Mouse (Mus musculus): ENCODE measurements around the gene Rnf25. TPM values are rescaled to one million over a fixed set of nuclear protein-coding genes. Genes with fewer than 3 reads are reported as not detected.

Gene Rnf25
- 9.8 and 30.4 TPM in 2 replicates for polyA plus RNA-seq (2014; fragmentation: Nextera tagmentation; extraction: Ambion mirVana)

DNA sequence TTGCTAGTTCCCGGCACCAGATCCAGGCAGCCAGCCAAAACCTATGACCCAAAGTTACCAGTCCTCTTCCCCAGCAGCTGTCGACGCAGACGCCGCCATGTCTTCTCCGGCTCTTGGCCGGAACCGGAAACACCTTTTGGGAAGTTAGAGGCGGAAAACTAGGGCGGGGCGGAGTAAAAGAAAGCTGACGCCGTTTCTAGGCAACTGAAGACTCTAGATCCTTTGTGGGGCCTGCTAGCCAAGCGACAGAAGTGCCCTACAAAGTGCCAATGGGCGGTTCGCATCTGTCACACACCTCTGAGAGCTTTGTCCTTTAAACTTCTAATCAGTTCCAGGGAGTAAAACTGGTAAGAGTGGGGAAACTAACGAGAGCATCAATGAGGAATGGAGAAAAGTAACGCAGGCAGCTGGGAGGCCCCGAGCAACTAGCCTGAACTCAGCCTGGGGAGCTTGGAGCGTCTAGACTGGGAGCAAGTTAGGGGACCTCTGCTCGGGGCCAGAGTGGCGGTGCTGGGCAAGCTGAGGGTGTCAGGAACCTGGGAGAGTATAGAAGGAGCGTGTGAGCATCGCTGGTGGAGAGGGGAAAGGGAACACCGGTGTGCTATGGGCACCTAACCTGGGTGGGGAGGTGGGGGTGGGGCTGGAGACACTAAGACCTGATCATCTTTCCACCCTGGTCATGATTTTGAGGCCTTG, at the start of gene Rnf25, which contains the start of gene Stk36:
TSS of gene Rnf25 (minus strand) at position 131 of the 696 bp plus-strand sequence.
TSS of gene Stk36 (plus strand) at position 179 of the 696 bp plus-strand sequence.
- peak; percentile 85 for ATAC-seq (ENCODE audit: low FRiP score, low TSS enrichment)
- 9% methylated on average over 25 of the region's 25 CpGs for WGBS
- peaks cover 14% of the 10 kb centered on the region for H3K4me1 ChIP-seq (ENCODE audit: control insufficient read depth, insufficient read depth, low read length)
- peak within 1 kb of the TSS; percentile 46 for H3K27ac ChIP-seq (replicated peaks; ENCODE audit: low read depth, low read length)
- peak; percentile 95 for DNase-seq
- H3K36me3 ChIP-seq (ENCODE audit: control insufficient read depth, insufficient read depth, low read length), result peaks cover 39% of the 10 kb centered on the region
- H3K4me3 ChIP-seq (replicated peaks; ENCODE audit: low read depth, low read length), result peak within 1 kb of the TSS; percentile 82
- H3K9me3 ChIP-seq (ENCODE audit: control insufficient read depth, low read length), result no peaks in the 10 kb centered on the region
- peak within 1 kb of the TSS; percentile 88 for H3K4me2 ChIP-seq (ENCODE audit: low read length)
- no peaks in the 10 kb centered on the region for H3K27me3 ChIP-seq (ENCODE audit: control insufficient read depth, insufficient read depth, low read length)
- H3K9ac ChIP-seq (replicated peaks; ENCODE audit: low read length), result peak within 1 kb of the TSS; percentile 74

DNA sequence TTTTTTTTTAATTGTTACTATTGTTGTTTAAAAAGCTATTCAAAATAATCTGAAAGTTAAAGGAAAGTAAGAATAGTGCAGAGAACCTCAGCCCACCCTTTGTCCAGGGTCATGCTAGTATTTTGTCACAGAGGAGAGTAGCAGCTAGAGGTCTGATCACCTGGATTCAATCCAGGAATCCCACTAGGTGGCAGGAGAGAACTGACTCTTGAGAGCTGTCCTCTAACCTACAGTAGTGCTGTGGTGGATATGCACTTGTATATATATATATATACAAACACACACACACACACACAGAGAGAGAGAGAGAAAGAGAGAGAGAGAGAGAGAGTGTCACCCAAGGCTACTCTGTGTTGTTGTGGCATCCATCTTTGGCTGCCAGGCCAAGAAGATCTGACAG, 42.7 kb upstream of the Rnf25 start:
- H3K27ac ChIP-seq (replicated peaks; ENCODE audit: low read depth, low read length), result no peak overlapping the region
- no peaks in the 10 kb centered on the region for H3K4me1 ChIP-seq (ENCODE audit: control insufficient read depth, insufficient read depth, low read length)
- H3K9me3 ChIP-seq (ENCODE audit: control insufficient read depth, low read length), result no peaks in the 10 kb centered on the region
- no peak overlapping the region for H3K4me2 ChIP-seq (ENCODE audit: low read length)
- no peaks in the 10 kb centered on the region for H3K36me3 ChIP-seq (ENCODE audit: control insufficient read depth, insufficient read depth, low read length)
- no peaks in the 10 kb centered on the region for H3K27me3 ChIP-seq (ENCODE audit: control insufficient read depth, insufficient read depth, low read length)
- DNase-seq (peak; percentile 75), ATAC-seq (ENCODE audit: low FRiP score, low TSS enrichment) (no peak)
- no peak overlapping the region for H3K4me3 ChIP-seq (replicated peaks; ENCODE audit: low read depth, low read length)
- no peak overlapping the region for H3K9ac ChIP-seq (replicated peaks; ENCODE audit: low read length)

DNA sequence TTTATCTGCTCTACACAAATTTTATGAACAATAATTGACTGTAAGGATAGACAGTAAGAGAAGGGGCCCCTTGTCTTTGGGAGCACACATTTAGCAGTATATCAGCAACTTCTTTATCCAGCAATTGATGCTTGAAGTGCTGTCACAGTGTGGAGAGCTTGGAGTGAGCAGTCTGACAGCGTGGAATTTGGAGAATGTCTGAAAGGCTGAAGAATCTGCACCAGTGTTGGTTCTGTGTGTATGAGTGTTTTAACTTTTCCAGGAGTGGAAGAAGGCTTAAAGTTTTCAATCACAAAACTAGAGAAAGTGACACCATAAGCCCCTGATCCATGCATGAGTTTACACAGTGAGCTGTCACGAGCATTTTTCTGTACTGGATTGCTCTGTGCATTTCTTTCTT, 42.3 kb upstream of the Rnf25 start:
- DNase-seq, result no peak
- 80% methylated on average over 2 of the region's 2 CpGs for WGBS

DNA sequence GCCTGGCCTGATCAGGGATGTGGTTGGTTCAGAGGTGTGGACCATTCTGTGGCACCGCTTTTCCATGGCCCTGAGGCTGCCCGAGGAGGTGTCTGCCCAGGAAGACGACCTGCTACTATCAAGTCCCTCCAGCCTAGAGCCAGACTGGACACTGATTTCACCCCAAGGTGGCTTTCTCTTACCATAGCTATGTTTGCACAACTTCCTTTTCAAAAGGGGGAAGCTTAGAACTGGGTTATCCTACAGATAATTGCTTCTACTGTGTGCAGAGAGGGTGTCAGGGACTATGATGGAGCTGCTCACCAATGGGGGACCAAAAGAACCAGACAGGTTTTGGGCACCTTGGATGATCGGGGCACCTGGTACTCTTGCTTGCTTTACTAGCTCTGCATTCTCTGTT, 31.5 kb upstream of the Rnf25 start:
- no peaks in the 10 kb centered on the region for H3K27me3 ChIP-seq (ENCODE audit: control insufficient read depth, insufficient read depth, low read length)
- no peak overlapping the region for H3K27ac ChIP-seq (replicated peaks; ENCODE audit: low read depth, low read length)
- peaks cover 44% of the 10 kb centered on the region for H3K36me3 ChIP-seq (ENCODE audit: control insufficient read depth, insufficient read depth, low read length)
- H3K9me3 ChIP-seq (ENCODE audit: control insufficient read depth, low read length), result no peaks in the 10 kb centered on the region
- WGBS, result 84% methylated on average over 4 of the region's 4 CpGs
- no peak overlapping the region for H3K4me2 ChIP-seq (ENCODE audit: low read length)
- ATAC-seq (ENCODE audit: low FRiP score, low TSS enrichment), result no peak
- DNase-seq, result no peak
- no peaks in the 10 kb centered on the region for H3K4me1 ChIP-seq (ENCODE audit: control insufficient read depth, insufficient read depth, low read length)
- H3K4me3 ChIP-seq (replicated peaks; ENCODE audit: low read depth, low read length), result no peak overlapping the region
- no peak overlapping the region for H3K9ac ChIP-seq (replicated peaks; ENCODE audit: low read length)

More for the DNA sequence above, 42.3 kb upstream of the Rnf25 start:
- Histone ChIP-seq H3K27ac (replicated peaks; ENCODE audit: low read depth, low read length) (no peak overlapping the region), H3K27me3 (ENCODE audit: control insufficient read depth, insufficient read depth, low read length) (no peaks in the 10 kb centered on the region), H3K9ac (replicated peaks; ENCODE audit: low read length) (no peak overlapping the region), H3K36me3 (ENCODE audit: control insufficient read depth, insufficient read depth, low read length) (no peaks in the 10 kb centered on the region), H3K4me1 (ENCODE audit: control insufficient read depth, insufficient read depth, low read length) (no peaks in the 10 kb centered on the region), H3K4me3 (replicated peaks; ENCODE audit: low read depth, low read length) (no peak overlapping the region), H3K4me2 (ENCODE audit: low read length) (no peak overlapping the region), H3K9me3 (ENCODE audit: control insufficient read depth, low read length) (no peaks in the 10 kb centered on the region)
- ATAC-seq (ENCODE audit: low FRiP score, low TSS enrichment), result no peak

DNA sequence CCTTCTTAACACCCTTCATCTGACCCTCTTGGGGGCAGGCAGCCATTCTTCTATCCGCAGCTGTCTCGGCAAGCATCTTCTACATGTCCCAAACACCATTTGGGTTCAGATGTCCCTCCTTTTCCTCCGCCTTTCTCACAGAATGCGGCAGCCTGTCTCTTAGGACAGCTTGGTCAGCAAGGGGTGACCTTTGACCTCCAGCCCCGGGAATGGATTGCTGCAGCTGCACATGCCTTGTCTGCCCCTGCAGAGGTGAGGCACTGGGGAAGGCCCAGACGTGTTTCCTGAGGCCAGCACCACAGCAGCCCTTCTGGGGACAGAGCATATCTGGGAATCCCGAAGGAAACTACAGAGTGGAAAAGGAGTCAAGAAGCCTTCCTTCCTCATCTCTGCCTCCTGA, 26.8 kb upstream of the Rnf25 start:
- DNase-seq (no peak), ATAC-seq (ENCODE audit: low FRiP score, low TSS enrichment) (no peak)
- Histone ChIP-seq H3K36me3 (ENCODE audit: control insufficient read depth, insufficient read depth, low read length) (peaks cover 54% of the 10 kb centered on the region), H3K9ac (replicated peaks; ENCODE audit: low read length) (no peak overlapping the region), H3K27ac (replicated peaks; ENCODE audit: low read depth, low read length) (no peak overlapping the region), H3K9me3 (ENCODE audit: control insufficient read depth, low read length) (no peaks in the 10 kb centered on the region), H3K4me1 (ENCODE audit: control insufficient read depth, insufficient read depth, low read length) (no peaks in the 10 kb centered on the region), H3K27me3 (ENCODE audit: control insufficient read depth, insufficient read depth, low read length) (no peaks in the 10 kb centered on the region), H3K4me2 (ENCODE audit: low read length) (no peak overlapping the region), H3K4me3 (replicated peaks; ENCODE audit: low read depth, low read length) (no peak overlapping the region)
- WGBS, result 36% methylated on average over 7 of the region's 7 CpGs

DNA sequence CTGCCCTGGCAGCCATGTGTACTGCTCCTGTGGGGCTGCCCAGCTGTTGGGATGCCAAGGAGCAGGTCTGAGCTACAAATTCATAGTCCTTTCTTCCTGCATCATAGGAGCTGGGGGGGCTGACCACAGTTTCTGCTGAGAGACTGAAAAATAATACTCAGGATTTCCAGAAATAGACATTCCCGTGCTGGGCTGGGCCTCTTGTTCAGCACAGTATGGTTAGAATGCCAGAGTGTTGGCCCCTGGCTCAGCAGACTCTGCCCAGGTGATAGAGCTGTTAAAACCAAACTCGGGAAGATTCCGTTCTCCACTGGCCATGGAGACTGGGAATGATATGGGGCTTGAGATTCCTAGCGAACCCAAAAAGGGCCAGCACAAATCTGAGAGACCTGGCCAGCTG, 24.9 kb upstream of the Rnf25 start:
- Histone ChIP-seq H3K9ac (replicated peaks; ENCODE audit: low read length) (no peak overlapping the region), H3K36me3 (ENCODE audit: control insufficient read depth, insufficient read depth, low read length) (peaks cover 68% of the 10 kb centered on the region), H3K4me2 (ENCODE audit: low read length) (no peak overlapping the region), H3K27me3 (ENCODE audit: control insufficient read depth, insufficient read depth, low read length) (no peaks in the 10 kb centered on the region), H3K9me3 (ENCODE audit: control insufficient read depth, low read length) (no peaks in the 10 kb centered on the region), H3K27ac (replicated peaks; ENCODE audit: low read depth, low read length) (no peak overlapping the region), H3K4me1 (ENCODE audit: control insufficient read depth, insufficient read depth, low read length) (no peaks in the 10 kb centered on the region), H3K4me3 (replicated peaks; ENCODE audit: low read depth, low read length) (no peak overlapping the region)
- no peak for DNase-seq
- ATAC-seq (ENCODE audit: low FRiP score, low TSS enrichment), result no peak
- WGBS, result 94% methylated on average over 4 of the region's 4 CpGs

DNA sequence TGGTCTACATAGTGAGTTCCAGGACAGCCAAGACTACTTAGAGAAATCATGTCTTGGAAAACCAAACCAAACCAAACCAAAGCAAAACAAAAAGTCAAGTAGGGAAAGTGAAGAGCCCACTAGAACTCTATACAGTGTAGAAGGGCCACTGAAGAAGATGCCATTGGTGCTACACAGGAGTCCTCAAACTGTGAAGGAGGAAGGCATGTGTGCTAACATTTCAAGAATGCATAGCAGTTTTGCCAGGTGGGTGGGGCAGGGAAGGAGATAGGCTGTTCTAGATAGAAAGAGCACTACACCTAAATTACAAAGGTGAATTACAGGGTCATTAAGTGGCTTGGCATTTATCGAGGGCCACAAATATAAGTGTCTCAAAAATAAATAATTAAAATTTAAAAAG, 23.0 kb upstream of the Rnf25 start:
- 100% methylated on average over 1 of the region's 1 CpGs for WGBS
- H3K9ac ChIP-seq (replicated peaks; ENCODE audit: low read length), result no peak overlapping the region
- ATAC-seq (ENCODE audit: low FRiP score, low TSS enrichment) (no peak), DNase-seq (no peak)
- H3K9me3 ChIP-seq (ENCODE audit: control insufficient read depth, low read length), result no peaks in the 10 kb centered on the region
- H3K4me1 ChIP-seq (ENCODE audit: control insufficient read depth, insufficient read depth, low read length), result no peaks in the 10 kb centered on the region
- H3K27me3 ChIP-seq (ENCODE audit: control insufficient read depth, insufficient read depth, low read length), result no peaks in the 10 kb centered on the region
- peaks cover 74% of the 10 kb centered on the region for H3K36me3 ChIP-seq (ENCODE audit: control insufficient read depth, insufficient read depth, low read length)
- no peak overlapping the region for H3K4me2 ChIP-seq (ENCODE audit: low read length)
- no peak overlapping the region for H3K4me3 ChIP-seq (replicated peaks; ENCODE audit: low read depth, low read length)
- H3K27ac ChIP-seq (replicated peaks; ENCODE audit: low read depth, low read length), result no peak overlapping the region

DNA sequence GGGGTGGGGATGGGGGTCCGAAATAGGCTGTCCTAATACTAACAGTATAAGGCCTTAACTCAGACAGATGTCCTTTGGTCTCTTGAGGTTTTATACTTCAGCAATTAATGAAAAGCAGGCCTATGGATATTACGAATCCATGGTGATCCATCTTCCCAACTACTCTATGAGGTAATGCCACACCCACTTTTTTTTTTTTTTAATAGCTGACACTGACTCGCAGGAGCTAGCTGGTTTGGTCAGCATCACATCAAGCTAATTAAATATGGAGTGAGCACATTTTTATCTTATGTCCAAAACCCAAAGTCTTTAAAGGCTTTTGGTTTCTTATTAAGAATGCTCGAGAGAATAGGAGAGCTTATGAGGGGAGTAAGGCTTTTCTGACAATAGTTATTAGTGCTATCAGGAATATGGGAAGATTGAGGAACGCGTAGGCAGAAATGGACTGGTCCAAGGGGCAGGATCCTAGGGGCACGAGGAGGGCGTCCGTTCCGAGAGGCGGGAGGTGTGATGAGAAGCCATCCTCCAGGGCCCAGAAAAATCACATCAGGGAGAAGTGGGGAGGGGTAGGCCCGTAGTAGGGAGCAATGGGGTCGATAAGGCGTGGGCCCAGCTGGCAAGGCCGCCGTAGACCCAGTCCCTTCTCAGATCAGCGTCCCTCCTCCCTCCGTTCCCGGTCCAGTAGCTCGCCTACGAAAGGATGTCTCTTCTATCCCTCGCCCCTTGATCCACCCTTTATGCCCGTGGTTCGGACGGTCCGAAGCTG, 513 bp downstream of the Rnf25 start:
- Histone ChIP-seq H3K27ac (replicated peaks; ENCODE audit: low read depth, low read length) (peak overlapping the region; percentile 46; the same call in 1 of the 2 replicates), H3K9ac (replicated peaks; ENCODE audit: low read length) (peak overlapping the region; percentile 74), H3K4me3 (replicated peaks; ENCODE audit: low read depth, low read length) (peak overlapping the region; percentile 82), H3K4me1 (ENCODE audit: control insufficient read depth, insufficient read depth, low read length) (peaks cover 14% of the 10 kb centered on the region), H3K27me3 (ENCODE audit: control insufficient read depth, insufficient read depth, low read length) (no peaks in the 10 kb centered on the region), H3K9me3 (ENCODE audit: control insufficient read depth, low read length) (no peaks in the 10 kb centered on the region), H3K4me2 (ENCODE audit: low read length) (peak overlapping the region; percentile 88), H3K36me3 (ENCODE audit: control insufficient read depth, insufficient read depth, low read length) (peaks cover 42% of the 10 kb centered on the region)
- 8% methylated on average over 26 of the region's 26 CpGs for WGBS
- ATAC-seq (ENCODE audit: low FRiP score, low TSS enrichment), result peak; percentile 62
- DNase-seq, result no peak
